Mouse (Mus musculus): ENCODE data around the gene Mavs. TPM values are rescaled to one million over a fixed set of nuclear protein-coding genes. Genes with fewer than 3 reads are reported as not detected.

The Mavs gene
- polyA plus RNA-seq, 1 experiment, result 8.4 TPM

DNA sequence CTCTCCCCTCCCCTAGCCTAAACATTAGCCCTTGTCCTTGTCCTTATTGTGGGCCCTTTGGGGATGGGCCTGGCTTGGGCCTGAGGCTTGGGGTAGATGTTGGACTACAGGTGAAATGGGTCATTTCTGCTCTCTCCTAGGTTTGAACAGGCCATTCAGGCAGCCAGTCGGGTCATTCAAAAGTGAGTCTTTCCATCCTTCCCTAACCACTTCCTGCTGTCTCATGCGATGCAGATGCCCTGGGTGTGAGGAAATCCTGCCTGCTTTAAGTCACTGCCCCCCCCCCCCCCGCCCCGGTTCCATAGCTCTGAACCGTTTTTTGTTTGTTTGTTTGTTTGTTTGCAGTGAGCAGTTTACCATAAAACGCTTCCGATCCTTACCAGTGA lies 42.9 kb upstream of the Mavs start:
- 49% methylated on average over 7 of the region's 7 CpGs for WGBS
- peak overlapping the region; percentile 62 for H3K27ac ChIP-seq (ENCODE audit: control insufficient read depth, insufficient read depth, low read depth, low read length, poor library complexity)
- H3K4me1 ChIP-seq (ENCODE audit: control insufficient read depth, insufficient read depth, low read length), result peaks cover 7% of the 10 kb centered on the region
- H3K4me3 ChIP-seq (replicated peaks; ENCODE audit: control insufficient read depth, low read depth, low read length), result no peak overlapping the region
- TF ChIP-seq CTCF (IDR thresholded peaks at IDR 0.05; ENCODE audit: control insufficient read depth, insufficient read depth, low read length) (no peak), POLR2A (IDR thresholded peaks at IDR 0.05; ENCODE audit: borderline replicate concordance, control insufficient read depth, low read depth, low read length) (no peak)

DNA sequence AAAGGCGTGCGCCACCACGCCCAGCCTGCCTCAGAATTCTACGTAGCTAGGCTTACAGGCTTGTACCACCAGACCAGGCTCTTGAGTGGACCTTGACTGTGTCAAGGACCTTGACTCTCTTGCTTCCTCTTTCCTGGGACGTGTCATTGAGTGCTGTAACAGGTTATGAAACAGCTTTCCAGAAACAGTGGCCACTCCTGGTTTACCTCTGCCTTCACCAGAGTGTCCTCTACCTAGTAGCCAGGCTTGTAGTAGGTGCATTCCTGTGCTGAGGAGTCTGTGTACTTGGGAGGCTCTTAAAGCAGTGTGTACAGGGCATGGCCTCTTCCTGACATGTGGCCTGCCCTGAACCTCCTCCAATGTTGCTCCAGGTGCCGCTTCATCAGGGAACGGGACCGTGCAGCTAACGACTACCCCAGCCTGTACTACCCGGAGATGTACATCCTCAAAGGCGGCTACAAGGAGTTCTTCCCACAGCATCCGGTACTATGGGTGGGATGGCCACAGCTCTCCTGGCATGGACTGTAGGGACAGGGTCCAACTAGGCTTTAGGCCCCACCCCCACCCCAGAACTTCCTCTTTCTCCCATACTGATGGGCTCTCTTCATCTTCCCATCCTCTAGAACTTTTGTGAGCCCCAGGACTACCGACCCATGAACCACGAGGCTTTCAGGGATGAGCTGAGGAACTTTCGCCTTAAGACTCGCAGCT lies 37.1 kb upstream of the Mavs start:
- H3K27ac ChIP-seq (ENCODE audit: control insufficient read depth, insufficient read depth, low read depth, low read length, poor library complexity), result peak overlapping the region; percentile 38
- TF ChIP-seq POLR2A (IDR thresholded peaks at IDR 0.05; ENCODE audit: borderline replicate concordance, control insufficient read depth, low read depth, low read length) (no peak), CTCF (IDR thresholded peaks at IDR 0.05; ENCODE audit: control insufficient read depth, insufficient read depth, low read length) (no peak)
- peaks cover 2% of the 10 kb centered on the region; the same call in 1 of the 2 replicates for H3K4me1 ChIP-seq (ENCODE audit: control insufficient read depth, insufficient read depth, low read length)
- H3K4me3 ChIP-seq (replicated peaks; ENCODE audit: control insufficient read depth, low read depth, low read length), result no peak overlapping the region
- 76% methylated on average over 16 of the region's 16 CpGs for WGBS

DNA sequence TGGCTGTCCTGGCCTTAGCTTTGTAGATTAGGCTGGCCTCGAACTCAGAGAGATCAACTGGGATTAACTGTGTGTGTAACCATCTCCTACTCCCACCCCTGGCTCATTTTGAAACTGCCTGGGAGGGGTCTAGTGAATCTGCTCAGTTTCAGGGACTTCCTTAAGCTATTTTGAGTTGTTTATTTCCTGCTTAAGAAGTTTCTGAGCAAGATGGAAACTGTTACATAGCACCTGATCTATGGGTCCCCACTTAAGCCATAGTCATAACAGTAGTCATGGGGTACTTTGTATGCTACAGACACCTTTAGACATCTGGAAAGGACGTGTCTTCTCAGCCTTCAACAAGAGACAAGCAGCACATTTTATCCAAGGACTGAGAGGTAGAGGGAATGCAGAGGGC lies 33.2 kb upstream of the Mavs start:
- 82% methylated on average over 2 of the region's 2 CpGs for WGBS
- Histone ChIP-seq H3K4me1 (ENCODE audit: control insufficient read depth, insufficient read depth, low read length) (peaks cover 7% of the 10 kb centered on the region), H3K4me3 (replicated peaks; ENCODE audit: control insufficient read depth, low read depth, low read length) (no peak overlapping the region), H3K27ac (ENCODE audit: control insufficient read depth, insufficient read depth, low read depth, low read length, poor library complexity) (no peak overlapping the region)
- no peak for TF ChIP-seq POLR2A (IDR thresholded peaks at IDR 0.05; ENCODE audit: borderline replicate concordance, control insufficient read depth, low read depth, low read length)
- no peak for TF ChIP-seq CTCF (IDR thresholded peaks at IDR 0.05; ENCODE audit: control insufficient read depth, insufficient read depth, low read length)

DNA sequence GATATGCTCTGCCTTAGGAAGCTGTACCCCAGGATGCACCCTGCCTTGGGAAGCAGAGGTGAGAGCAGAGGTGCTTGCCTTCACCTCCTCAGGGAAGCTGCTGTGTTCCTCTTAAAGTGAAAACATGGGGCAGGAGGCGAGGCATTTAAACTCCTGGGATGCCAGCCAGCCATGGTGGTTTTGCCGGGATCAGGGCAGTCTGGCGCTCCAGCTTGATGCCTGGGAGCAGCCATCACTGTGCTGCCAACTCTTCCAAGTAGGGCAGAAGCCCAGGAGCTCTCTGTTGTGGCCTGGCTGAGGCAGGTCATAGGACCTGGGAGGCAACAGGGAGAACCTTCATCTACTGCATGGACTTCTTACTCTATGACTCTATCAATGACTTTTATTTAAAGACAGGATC lies 32.6 kb upstream of the Mavs start:
- no peak for TF ChIP-seq CTCF (IDR thresholded peaks at IDR 0.05; ENCODE audit: control insufficient read depth, insufficient read depth, low read length)
- no peak for TF ChIP-seq POLR2A (IDR thresholded peaks at IDR 0.05; ENCODE audit: borderline replicate concordance, control insufficient read depth, low read depth, low read length)
- 89% methylated on average over 3 of the region's 3 CpGs for WGBS
- peaks cover 7% of the 10 kb centered on the region for H3K4me1 ChIP-seq (ENCODE audit: control insufficient read depth, insufficient read depth, low read length)

DNA sequence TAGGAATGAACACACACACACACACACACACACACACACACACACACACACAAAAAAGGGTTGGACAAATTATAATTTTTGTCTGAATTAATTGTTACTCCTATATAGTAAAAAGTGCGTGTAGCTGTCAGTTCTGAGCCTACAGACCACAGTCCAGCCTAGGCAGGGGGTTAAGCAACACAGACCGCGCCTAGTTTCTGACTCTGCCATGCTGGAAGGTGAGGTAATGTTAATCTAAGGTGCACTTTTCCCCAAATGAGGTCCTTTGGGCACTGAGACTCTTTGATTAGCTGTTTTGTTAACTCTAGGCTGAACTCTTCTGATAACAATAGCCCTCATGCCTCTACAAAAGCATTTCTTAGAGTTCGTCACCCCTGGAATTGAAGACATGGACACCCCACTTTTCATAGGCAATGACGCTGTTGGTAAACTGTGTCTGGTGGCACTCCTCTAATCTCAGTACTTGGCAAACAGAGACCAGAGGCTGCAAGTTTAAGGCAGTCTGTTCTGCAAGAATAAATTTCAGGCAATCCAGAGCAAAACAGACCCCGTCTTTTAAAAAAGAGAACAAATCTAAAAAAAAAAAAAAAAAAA lies 29.9 kb upstream of the Mavs start:
- 64% methylated on average over 6 of the region's 6 CpGs for WGBS
- Histone ChIP-seq H3K4me1 (ENCODE audit: control insufficient read depth, insufficient read depth, low read length) (peaks cover 6% of the 10 kb centered on the region), H3K27ac (ENCODE audit: control insufficient read depth, insufficient read depth, low read depth, low read length, poor library complexity) (no peak overlapping the region), H3K4me3 (replicated peaks; ENCODE audit: control insufficient read depth, low read depth, low read length) (no peak overlapping the region)
- TF ChIP-seq CTCF (IDR thresholded peaks at IDR 0.05; ENCODE audit: control insufficient read depth, insufficient read depth, low read length) (no peak), POLR2A (IDR thresholded peaks at IDR 0.05; ENCODE audit: borderline replicate concordance, control insufficient read depth, low read depth, low read length) (no peak)

More for the DNA sequence above, 32.6 kb upstream of the Mavs start:
- no peak overlapping the region for H3K27ac ChIP-seq (ENCODE audit: control insufficient read depth, insufficient read depth, low read depth, low read length, poor library complexity)
- no peak overlapping the region for H3K4me3 ChIP-seq (replicated peaks; ENCODE audit: control insufficient read depth, low read depth, low read length)

DNA sequence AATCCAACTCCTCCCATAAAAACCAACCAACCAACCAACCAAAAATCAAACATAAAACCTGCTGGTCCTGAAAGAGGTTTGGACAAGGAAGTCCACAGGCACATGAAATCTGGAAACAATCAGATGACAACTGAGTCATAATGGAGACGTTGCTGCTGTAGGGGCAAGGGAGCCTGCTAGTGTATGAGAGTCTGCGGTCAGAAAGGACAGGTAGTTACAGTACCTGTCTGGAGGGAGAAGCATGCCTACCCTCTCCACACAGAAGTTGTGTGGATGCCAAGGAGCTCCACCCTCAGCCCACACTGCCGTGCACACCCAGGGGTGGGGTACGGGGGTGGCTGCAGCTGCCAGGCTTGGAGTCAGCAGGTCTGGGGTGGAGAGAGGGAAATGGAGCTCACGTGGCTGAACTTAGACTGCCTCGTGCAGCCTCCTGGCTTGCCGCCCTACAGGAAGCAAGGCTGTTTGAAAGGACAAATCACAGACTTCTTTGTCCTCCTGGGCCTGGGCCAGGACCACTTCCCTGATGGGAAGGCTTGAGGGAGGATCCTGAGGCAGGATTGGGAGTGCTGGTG lies 29.4 kb upstream of the Mavs start:
- Histone ChIP-seq H3K4me3 (replicated peaks; ENCODE audit: control insufficient read depth, low read depth, low read length) (peak overlapping the region; percentile 0), H3K27ac (ENCODE audit: control insufficient read depth, insufficient read depth, low read depth, low read length, poor library complexity) (peak overlapping the region; percentile 50), H3K4me1 (ENCODE audit: control insufficient read depth, insufficient read depth, low read length) (peaks cover 6% of the 10 kb centered on the region)
- WGBS, result 9% methylated on average over 7 of the region's 7 CpGs
- no peak; the same call in 1 of the 2 replicates for TF ChIP-seq POLR2A (IDR thresholded peaks at IDR 0.05; ENCODE audit: borderline replicate concordance, control insufficient read depth, low read depth, low read length)
- TF ChIP-seq CTCF (IDR thresholded peaks at IDR 0.05; ENCODE audit: control insufficient read depth, insufficient read depth, low read length), result no peak

DNA sequence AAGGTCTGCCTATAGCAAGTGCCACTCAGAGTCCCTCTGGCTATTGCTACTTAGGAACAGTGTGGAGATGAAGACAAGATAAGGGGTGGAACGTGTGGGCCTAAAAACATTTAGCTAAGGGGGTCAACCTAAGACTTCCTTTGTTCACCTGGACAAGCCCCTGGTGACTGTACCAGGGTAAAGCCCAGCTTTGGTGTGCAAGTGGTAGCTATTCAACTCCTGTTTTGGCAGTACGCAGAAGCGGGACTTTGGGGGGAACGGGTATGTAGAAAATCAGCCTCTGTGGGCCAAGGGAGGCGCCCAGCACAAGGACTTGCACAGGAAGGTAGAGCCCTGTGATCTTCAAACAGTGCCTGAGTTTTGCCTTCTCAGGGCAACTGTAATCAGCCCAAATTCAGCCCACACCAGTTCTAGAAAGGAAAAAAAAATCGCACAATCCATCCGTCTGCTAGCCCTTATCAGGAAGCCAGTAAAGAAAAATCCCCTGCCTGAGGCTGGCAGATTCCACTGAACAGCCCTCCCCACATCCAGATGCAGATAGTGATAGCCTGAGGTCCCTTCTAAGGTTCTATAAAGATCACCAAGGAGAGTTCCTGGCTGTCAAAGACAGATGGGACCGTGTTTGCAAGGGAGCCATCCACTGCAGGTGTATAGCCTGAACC lies 28.2 kb upstream of the Mavs start:
- TF ChIP-seq POLR2A (IDR thresholded peaks at IDR 0.05; ENCODE audit: borderline replicate concordance, control insufficient read depth, low read depth, low read length), result no peak
- peak overlapping the region; percentile 69 for H3K27ac ChIP-seq (ENCODE audit: control insufficient read depth, insufficient read depth, low read depth, low read length, poor library complexity)
- WGBS, result 51% methylated on average over 8 of the region's 8 CpGs
- H3K4me3 ChIP-seq (replicated peaks; ENCODE audit: control insufficient read depth, low read depth, low read length), result no peak overlapping the region
- peaks cover 6% of the 10 kb centered on the region for H3K4me1 ChIP-seq (ENCODE audit: control insufficient read depth, insufficient read depth, low read length)

DNA sequence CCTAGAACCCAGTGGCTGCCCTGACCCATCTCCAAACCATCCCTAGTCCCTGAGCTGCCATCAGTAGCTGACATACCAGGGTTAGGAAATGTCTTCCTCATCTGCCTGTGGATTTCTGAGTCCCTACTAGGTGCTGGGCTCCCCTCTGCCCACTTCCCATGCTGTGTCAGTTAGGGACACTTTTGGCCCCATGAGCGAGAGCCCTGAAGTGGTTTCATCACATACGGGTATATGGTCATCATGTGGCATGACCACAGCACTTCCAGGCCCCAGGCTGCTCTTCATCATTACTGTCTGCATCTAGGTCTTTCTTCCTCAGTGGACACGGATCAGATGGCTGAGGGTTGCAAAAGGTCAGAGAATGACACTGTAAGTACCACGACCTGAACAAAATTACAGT lies 27.1 kb upstream of the Mavs start, which contains the start of gene Ap5s1:
TSS of gene Ap5s1 (plus strand) at position 301 of the 400 bp plus-strand sequence.
- Histone ChIP-seq H3K4me3 (replicated peaks; ENCODE audit: control insufficient read depth, low read depth, low read length) (no peak within 1 kb of the TSS), H3K4me1 (ENCODE audit: control insufficient read depth, insufficient read depth, low read length) (peaks cover 9% of the 10 kb centered on the region), H3K27ac (ENCODE audit: control insufficient read depth, insufficient read depth, low read depth, low read length, poor library complexity) (peak within 1 kb of the TSS; percentile 12; the same call in 1 of the 2 replicates)
- WGBS, result 62% methylated on average over 4 of the region's 4 CpGs
- TF ChIP-seq CTCF (IDR thresholded peaks at IDR 0.05; ENCODE audit: control insufficient read depth, insufficient read depth, low read length) (no peak), POLR2A (IDR thresholded peaks at IDR 0.05; ENCODE audit: borderline replicate concordance, control insufficient read depth, low read depth, low read length) (no peak)

Measured in bone marrow, adult 2 months (tissue).